Mouse (Mus musculus): ENCODE measurements around the gene Lrrc47. TPM values are rescaled to one million over a fixed set of nuclear protein-coding genes. Genes with fewer than 3 reads are reported as not detected.

The Lrrc47 gene
- polyA plus RNA-seq (2015; fragmentation: Nextera tagmentation; extraction: Ambion mirVana): 20.1 and 21.4 TPM in 2 replicates

- WGBS: under 1% methylated on average over 57 of the region's 59 CpGs
- Histone ChIP-seq H3K27me3 (no peaks in the 10 kb centered on the region), H3K4me3 (peak within 1 kb of the TSS; percentile 100), H3K36me3 (peaks cover 36% of the 10 kb centered on the region), H3K4me1 (peaks cover 23% of the 10 kb centered on the region), H3K9ac (peak within 1 kb of the TSS; percentile 99), H3K27ac (peak within 1 kb of the TSS; percentile 62; the same call in 1 of the 2 replicates), H3K4me2 (peak within 1 kb of the TSS; percentile 98), H3K9me3 (no peaks in the 10 kb centered on the region)
- peak; percentile 81 for ATAC-seq (ENCODE audit: insufficient number of reproducible peaks, insufficient read depth, low FRiP score, low TSS enrichment, low read depth)
These were observed at the start of gene Lrrc47 for GRCm38 (mm10) chr4:154011646-154012089. Gene Lrrc47 (plus strand): TSS chr4:154011731.

- H3K4me1 ChIP-seq: peaks cover 11% of the 10 kb centered on the region
- H3K27ac ChIP-seq: no peak overlapping the region
- no peak overlapping the region for H3K4me3 ChIP-seq
- 82% methylated on average over 7 of the region's 7 CpGs for WGBS
- no peak for ATAC-seq (ENCODE audit: insufficient number of reproducible peaks, insufficient read depth, low FRiP score, low TSS enrichment, low read depth)
- peaks cover 80% of the 10 kb centered on the region for H3K36me3 ChIP-seq
- H3K27me3 ChIP-seq: no peaks in the 10 kb centered on the region
- no peak overlapping the region for H3K4me2 ChIP-seq
- no peaks in the 10 kb centered on the region for H3K9me3 ChIP-seq
- H3K9ac ChIP-seq: no peak overlapping the region
These were observed 48.9 kb upstream of the Lrrc47 start for GRCm38 (mm10) chr4:153962631-153963030.

- H3K36me3 ChIP-seq: peaks cover 88% of the 10 kb centered on the region
- WGBS: 85% methylated on average over 5 of the region's 5 CpGs
- ATAC-seq (ENCODE audit: insufficient number of reproducible peaks, insufficient read depth, low FRiP score, low TSS enrichment, low read depth): no peak
- no peaks in the 10 kb centered on the region for H3K27me3 ChIP-seq
- H3K4me1 ChIP-seq: no peaks in the 10 kb centered on the region
- H3K9me3 ChIP-seq: no peaks in the 10 kb centered on the region
- H3K9ac ChIP-seq: no peak overlapping the region
- H3K4me2 ChIP-seq: no peak overlapping the region
- no peak overlapping the region for H3K27ac ChIP-seq
- H3K4me3 ChIP-seq: no peak overlapping the region
These were observed 44.9 kb upstream of the Lrrc47 start for GRCm38 (mm10) chr4:153966651-153967050.

- peaks cover 81% of the 10 kb centered on the region for H3K36me3 ChIP-seq
- peak overlapping the region; percentile 40; the same call in 1 of the 2 replicates for H3K27ac ChIP-seq
- H3K27me3 ChIP-seq: no peaks in the 10 kb centered on the region
- WGBS: 74% methylated on average over 2 of the region's 2 CpGs
- H3K4me2 ChIP-seq: no peak overlapping the region
- no peak for ATAC-seq (ENCODE audit: insufficient number of reproducible peaks, insufficient read depth, low FRiP score, low TSS enrichment, low read depth)
- no peaks in the 10 kb centered on the region for H3K4me1 ChIP-seq
- H3K9ac ChIP-seq: peak overlapping the region; percentile 27; the same call in 1 of the 2 replicates
- no peak overlapping the region for H3K4me3 ChIP-seq
- H3K9me3 ChIP-seq: no peaks in the 10 kb centered on the region
These were observed 44.0 kb upstream of the Lrrc47 start for GRCm38 (mm10) chr4:153967556-153967955.

GRCm38 (mm10) chr4:153968063-153968462, 43.5 kb upstream of the Lrrc47 start:
- no peak for ATAC-seq (ENCODE audit: insufficient number of reproducible peaks, insufficient read depth, low FRiP score, low TSS enrichment, low read depth)
- no peak overlapping the region for H3K9ac ChIP-seq

GRCm38 (mm10) chr4:153974431-153975291, 36.9 kb upstream of the Lrrc47 start, which contains the start of the genes Dffb and Cep104:
Gene Dffb (minus strand): TSS chr4:153975126.
Gene Cep104 (plus strand): TSS chr4:153975194.
- 1% methylated on average over 68 of the region's 68 CpGs for WGBS
- Histone ChIP-seq H3K36me3 (peaks cover 33% of the 10 kb centered on the region), H3K9me3 (no peaks in the 10 kb centered on the region), H3K4me3 (peak within 1 kb of the TSS; percentile 99), H3K4me2 (peak within 1 kb of the TSS; percentile 92), H3K4me1 (peaks cover 25% of the 10 kb centered on the region), H3K9ac (peak within 1 kb of the TSS; percentile 94), H3K27ac (peak within 1 kb of the TSS; percentile 39; the same call in 1 of the 2 replicates), H3K27me3 (no peaks in the 10 kb centered on the region)
- peak; percentile 90 for ATAC-seq (ENCODE audit: insufficient number of reproducible peaks, insufficient read depth, low FRiP score, low TSS enrichment, low read depth)

More at GRCm38 (mm10) chr4:153968063-153968462, 43.5 kb upstream of the Lrrc47 start:
- H3K9me3 ChIP-seq: no peaks in the 10 kb centered on the region
- H3K4me2 ChIP-seq: no peak overlapping the region
- peak overlapping the region; percentile 64 for H3K27ac ChIP-seq
- no peak overlapping the region for H3K4me3 ChIP-seq
- peaks cover 76% of the 10 kb centered on the region for H3K36me3 ChIP-seq
- no peaks in the 10 kb centered on the region for H3K27me3 ChIP-seq
- H3K4me1 ChIP-seq: no peaks in the 10 kb centered on the region; the same call in 1 of the 2 replicates
- WGBS: 77% methylated on average over 2 of the region's 2 CpGs

- H3K36me3 ChIP-seq: peaks cover 33% of the 10 kb centered on the region
- H3K27ac ChIP-seq: peak overlapping the region; percentile 33; the same call in 1 of the 2 replicates
- under 1% methylated on average over 33 of the region's 33 CpGs for WGBS
- peaks cover 25% of the 10 kb centered on the region for H3K4me1 ChIP-seq
- peak overlapping the region; percentile 92 for H3K4me2 ChIP-seq
- H3K9ac ChIP-seq: peak overlapping the region; percentile 94
- H3K27me3 ChIP-seq: no peaks in the 10 kb centered on the region
- peak overlapping the region; percentile 99 for H3K4me3 ChIP-seq
- no peaks in the 10 kb centered on the region for H3K9me3 ChIP-seq
- 0 out of 2 replicates have a peak, but pooled peaks have one; percentile 13 for ATAC-seq (ENCODE audit: insufficient number of reproducible peaks, insufficient read depth, low FRiP score, low TSS enrichment, low read depth)
These were observed 36.3 kb upstream of the Lrrc47 start for GRCm38 (mm10) chr4:153975292-153975662.

GRCm38 (mm10) chr4:153975768-153976167, 35.8 kb upstream of the Lrrc47 start:
- H3K9ac ChIP-seq: peak overlapping the region; percentile 94
- H3K4me1 ChIP-seq: peaks cover 25% of the 10 kb centered on the region
- peak overlapping the region; percentile 99 for H3K4me3 ChIP-seq
- peak overlapping the region; percentile 92 for H3K4me2 ChIP-seq
- no peaks in the 10 kb centered on the region for H3K27me3 ChIP-seq
- 44% methylated on average over 6 of the region's 6 CpGs for WGBS
- H3K36me3 ChIP-seq: peaks cover 33% of the 10 kb centered on the region
- ATAC-seq (ENCODE audit: insufficient number of reproducible peaks, insufficient read depth, low FRiP score, low TSS enrichment, low read depth): no peak
- H3K9me3 ChIP-seq: no peaks in the 10 kb centered on the region
- no peak overlapping the region for H3K27ac ChIP-seq

- no peak overlapping the region for H3K27ac ChIP-seq
- 91% methylated on average over 10 of the region's 10 CpGs for WGBS
- H3K9ac ChIP-seq: no peak overlapping the region
- ATAC-seq (ENCODE audit: insufficient number of reproducible peaks, insufficient read depth, low FRiP score, low TSS enrichment, low read depth): no peak
- peaks cover 16% of the 10 kb centered on the region for H3K4me1 ChIP-seq
- H3K36me3 ChIP-seq: peaks cover 53% of the 10 kb centered on the region
- H3K9me3 ChIP-seq: no peaks in the 10 kb centered on the region
- no peak overlapping the region for H3K4me3 ChIP-seq
- H3K27me3 ChIP-seq: no peaks in the 10 kb centered on the region
- no peak overlapping the region for H3K4me2 ChIP-seq
These were observed 32.3 kb upstream of the Lrrc47 start for GRCm38 (mm10) chr4:153979243-153979642.

GRCm38 (mm10) chr4:153980470-153980869, 31.1 kb upstream of the Lrrc47 start:
- Histone ChIP-seq H3K4me3 (no peak overlapping the region), H3K4me2 (no peak overlapping the region), H3K36me3 (peaks cover 65% of the 10 kb centered on the region), H3K27ac (no peak overlapping the region), H3K9me3 (no peaks in the 10 kb centered on the region), H3K27me3 (no peaks in the 10 kb centered on the region), H3K9ac (no peak overlapping the region), H3K4me1 (peaks cover 15% of the 10 kb centered on the region)
- 94% methylated on average over 11 of the region's 11 CpGs for WGBS
- ATAC-seq (ENCODE audit: insufficient number of reproducible peaks, insufficient read depth, low FRiP score, low TSS enrichment, low read depth): no peak

GRCm38 (mm10) chr4:153992715-153993114, 18.8 kb upstream of the Lrrc47 start:
- H3K4me1 ChIP-seq: peaks cover 9% of the 10 kb centered on the region
- H3K36me3 ChIP-seq: peaks cover 92% of the 10 kb centered on the region
- no peak for ATAC-seq (ENCODE audit: insufficient number of reproducible peaks, insufficient read depth, low FRiP score, low TSS enrichment, low read depth)
- H3K9ac ChIP-seq: no peak overlapping the region
- no peak overlapping the region for H3K4me2 ChIP-seq
- H3K27me3 ChIP-seq: no peaks in the 10 kb centered on the region
- no peaks in the 10 kb centered on the region for H3K9me3 ChIP-seq
- H3K4me3 ChIP-seq: no peak overlapping the region
- WGBS: 90% methylated on average over 10 of the region's 10 CpGs
- H3K27ac ChIP-seq: no peak overlapping the region
